Mouse (Mus musculus): ENCODE results near the gene Tmprss4. TPM values are rescaled to one million over a fixed set of nuclear protein-coding genes. Genes with fewer than 3 reads are reported as not detected.

The Tmprss4 gene
- polyA plus RNA-seq, 1 experiment from 2014 or later: 0.06 TPM

GRCm38 (mm10) chr9:45196125-45196830 is 7.6 kb downstream of the Tmprss4 start:
- H3K36me3 ChIP-seq: no peaks in the 10 kb centered on the region
- H3K9me3 ChIP-seq (replicated peaks): no peaks in the 10 kb centered on the region
- H3K27ac ChIP-seq: no peak overlapping the region
- WGBS (ENCODE audit: insufficient replicate concordance): 52% methylated on average over 8 of the region's 8 CpGs
- H3K9ac ChIP-seq: no peak overlapping the region
- no peak overlapping the region for H3K4me3 ChIP-seq (replicated peaks)
- H3K4me1 ChIP-seq (replicated peaks): no peaks in the 10 kb centered on the region
- DNase-seq (no peak), ATAC-seq (ENCODE audit: low read depth) (no peak)
- no peaks in the 10 kb centered on the region; the same call in 1 of the 2 replicates for H3K27me3 ChIP-seq
- H3K4me2 ChIP-seq: no peak overlapping the region

GRCm38 (mm10) chr9:45195468-45195867 is 8.4 kb downstream of the Tmprss4 start:
- no peaks in the 10 kb centered on the region; the same call in 1 of the 2 replicates for H3K27me3 ChIP-seq
- ATAC-seq (ENCODE audit: low read depth): no peak
- no peak overlapping the region for H3K4me2 ChIP-seq
- no peaks in the 10 kb centered on the region for H3K36me3 ChIP-seq
- no peaks in the 10 kb centered on the region for H3K4me1 ChIP-seq (replicated peaks)
- WGBS (ENCODE audit: insufficient replicate concordance): 52% methylated on average over 4 of the region's 4 CpGs
- H3K4me3 ChIP-seq (replicated peaks): no peak overlapping the region
- no peaks in the 10 kb centered on the region for H3K9me3 ChIP-seq (replicated peaks)
- no peak for DNase-seq
- H3K9ac ChIP-seq: no peak overlapping the region
- H3K27ac ChIP-seq: no peak overlapping the region

GRCm38 (mm10) chr9:45189661-45190174 is 14.2 kb downstream of the Tmprss4 start:
- H3K4me3 ChIP-seq (replicated peaks): no peak overlapping the region
- 53% methylated on average over 4 of the region's 4 CpGs for WGBS (ENCODE audit: insufficient replicate concordance)
- H3K4me1 ChIP-seq (replicated peaks): no peaks in the 10 kb centered on the region
- no peak for DNase-seq
- no peaks in the 10 kb centered on the region; the same call in 1 of the 2 replicates for H3K27me3 ChIP-seq
- H3K27ac ChIP-seq: no peak overlapping the region
- no peak overlapping the region for H3K9ac ChIP-seq
- no peaks in the 10 kb centered on the region for H3K36me3 ChIP-seq
- ATAC-seq (ENCODE audit: low read depth): no peak
- no peaks in the 10 kb centered on the region for H3K9me3 ChIP-seq (replicated peaks)
- no peak overlapping the region for H3K4me2 ChIP-seq

- H3K9me3 ChIP-seq (replicated peaks): no peaks in the 10 kb centered on the region
- H3K4me1 ChIP-seq (replicated peaks): no peaks in the 10 kb centered on the region
- no peak overlapping the region for H3K4me3 ChIP-seq (replicated peaks)
- no peaks in the 10 kb centered on the region for H3K36me3 ChIP-seq
- 72% methylated on average over 10 of the region's 10 CpGs for WGBS (ENCODE audit: insufficient replicate concordance)
- no peak overlapping the region for H3K9ac ChIP-seq
- H3K27ac ChIP-seq: no peak overlapping the region
- no peak for ATAC-seq (ENCODE audit: low read depth)
- no peak overlapping the region for H3K4me2 ChIP-seq
- DNase-seq: no peak
- no peaks in the 10 kb centered on the region; the same call in 1 of the 2 replicates for H3K27me3 ChIP-seq
Measured at GRCm38 (mm10) chr9:45188570-45189563, 15.0 kb downstream of the Tmprss4 start.

- H3K9me3 ChIP-seq (replicated peaks): no peaks in the 10 kb centered on the region
- 65% methylated on average over 4 of the region's 4 CpGs for WGBS (ENCODE audit: insufficient replicate concordance)
- ATAC-seq (ENCODE audit: low read depth): no peak
- H3K4me3 ChIP-seq (replicated peaks): no peak overlapping the region
- no peaks in the 10 kb centered on the region for H3K27me3 ChIP-seq
- DNase-seq: no peak
- no peak overlapping the region for H3K27ac ChIP-seq
- peaks cover 5% of the 10 kb centered on the region; the same call in 1 of the 2 replicates for H3K4me1 ChIP-seq (replicated peaks)
- no peaks in the 10 kb centered on the region for H3K36me3 ChIP-seq
- H3K9ac ChIP-seq: no peak overlapping the region
- no peak overlapping the region for H3K4me2 ChIP-seq
Measured at GRCm38 (mm10) chr9:45185250-45185649, 18.6 kb downstream of the Tmprss4 start.

- H3K27me3 ChIP-seq: no peaks in the 10 kb centered on the region
- ATAC-seq (ENCODE audit: low read depth): no peak
- WGBS (ENCODE audit: insufficient replicate concordance): 57% methylated on average over 6 of the region's 6 CpGs
Measured at GRCm38 (mm10) chr9:45183266-45183665, 20.6 kb downstream of the Tmprss4 start.

GRCm38 (mm10) chr9:45182521-45182920 is 21.4 kb downstream of the Tmprss4 start:
- H3K27me3 ChIP-seq: no peaks in the 10 kb centered on the region
- H3K9me3 ChIP-seq (replicated peaks): no peaks in the 10 kb centered on the region
- no peak overlapping the region for H3K4me2 ChIP-seq
- H3K27ac ChIP-seq: no peak overlapping the region
- ATAC-seq (ENCODE audit: low read depth) (no peak), DNase-seq (no peak)
- peaks cover 5% of the 10 kb centered on the region; the same call in 1 of the 2 replicates for H3K4me1 ChIP-seq (replicated peaks)
- WGBS (ENCODE audit: insufficient replicate concordance): 28% methylated on average over 3 of the region's 3 CpGs
- no peak overlapping the region for H3K4me3 ChIP-seq (replicated peaks)
- H3K9ac ChIP-seq: no peak overlapping the region
- H3K36me3 ChIP-seq: no peaks in the 10 kb centered on the region

More at GRCm38 (mm10) chr9:45183266-45183665, 20.6 kb downstream of the Tmprss4 start:
- no peaks in the 10 kb centered on the region for H3K9me3 ChIP-seq (replicated peaks)
- H3K36me3 ChIP-seq: no peaks in the 10 kb centered on the region
- no peak overlapping the region for H3K4me3 ChIP-seq (replicated peaks)
- DNase-seq: no peak
- H3K4me1 ChIP-seq (replicated peaks): peaks cover 5% of the 10 kb centered on the region; the same call in 1 of the 2 replicates
- no peak overlapping the region for H3K9ac ChIP-seq
- H3K27ac ChIP-seq: no peak overlapping the region
- H3K4me2 ChIP-seq: no peak overlapping the region

GRCm38 (mm10) chr9:45181770-45182169 is 22.1 kb downstream of the Tmprss4 start, which contains the start of gene BC049352:
Gene BC049352, plus strand, starts transcription at chr9:45182007.
- H3K9ac ChIP-seq: no peak within 1 kb of the TSS
- peaks cover 5% of the 10 kb centered on the region; the same call in 1 of the 2 replicates for H3K4me1 ChIP-seq (replicated peaks)
- H3K4me3 ChIP-seq (replicated peaks): no peak within 1 kb of the TSS
- no peak within 1 kb of the TSS for H3K4me2 ChIP-seq
- DNase-seq (no peak), ATAC-seq (ENCODE audit: low read depth) (no peak)
- no peaks in the 10 kb centered on the region for H3K9me3 ChIP-seq (replicated peaks)
- no peaks in the 10 kb centered on the region for H3K27me3 ChIP-seq
- 5% methylated on average over 2 of the region's 2 CpGs for WGBS (ENCODE audit: insufficient replicate concordance)
- no peak within 1 kb of the TSS for H3K27ac ChIP-seq
- no peaks in the 10 kb centered on the region for H3K36me3 ChIP-seq

- WGBS (ENCODE audit: insufficient replicate concordance): 63% methylated on average over 5 of the region's 5 CpGs
- H3K9ac ChIP-seq: no peak overlapping the region
- no peak overlapping the region for H3K4me2 ChIP-seq
- H3K9me3 ChIP-seq (replicated peaks): no peaks in the 10 kb centered on the region
- no peak for DNase-seq
- ATAC-seq (ENCODE audit: low read depth): no peak
- no peaks in the 10 kb centered on the region for H3K27me3 ChIP-seq
- H3K27ac ChIP-seq: no peak overlapping the region
- no peaks in the 10 kb centered on the region for H3K36me3 ChIP-seq
- H3K4me3 ChIP-seq (replicated peaks): no peak overlapping the region
- peaks cover 5% of the 10 kb centered on the region; the same call in 1 of the 2 replicates for H3K4me1 ChIP-seq (replicated peaks)
Measured at GRCm38 (mm10) chr9:45179282-45179681, 24.6 kb downstream of the Tmprss4 start.

- Histone ChIP-seq H3K27ac (no peak overlapping the region), H3K9me3 (replicated peaks) (0 out of 2 replicates have a peak, but pooled peaks cover 5% of the 10 kb centered on the region), H3K36me3 (no peaks in the 10 kb centered on the region), H3K4me1 (replicated peaks) (no peaks in the 10 kb centered on the region), H3K4me2 (no peak overlapping the region), H3K27me3 (no peaks in the 10 kb centered on the region), H3K4me3 (replicated peaks) (no peak overlapping the region), H3K9ac (no peak overlapping the region)
- WGBS (ENCODE audit: insufficient replicate concordance): 56% methylated on average over 3 of the region's 3 CpGs
- ATAC-seq (ENCODE audit: low read depth) (no peak), DNase-seq (no peak)
Measured at GRCm38 (mm10) chr9:45173475-45173874, 30.4 kb downstream of the Tmprss4 start.

- no peak overlapping the region for H3K4me3 ChIP-seq (replicated peaks)
- ATAC-seq (ENCODE audit: low read depth) (no peak), DNase-seq (no peak)
- 44% methylated on average over 1 of the region's 1 CpGs for WGBS (ENCODE audit: insufficient replicate concordance)
- no peaks in the 10 kb centered on the region for H3K36me3 ChIP-seq
- no peak overlapping the region for H3K4me2 ChIP-seq
- no peak overlapping the region for H3K27ac ChIP-seq
- H3K27me3 ChIP-seq: no peaks in the 10 kb centered on the region
- H3K4me1 ChIP-seq (replicated peaks): no peaks in the 10 kb centered on the region
- no peak overlapping the region for H3K9ac ChIP-seq
- H3K9me3 ChIP-seq (replicated peaks): 0 out of 2 replicates have a peak, but pooled peaks cover 5% of the 10 kb centered on the region
Measured at GRCm38 (mm10) chr9:45171073-45171610, 32.8 kb downstream of the Tmprss4 start.

All from liver, embryonic 13.5 days (tissue).